In the genomic region with DNA sequence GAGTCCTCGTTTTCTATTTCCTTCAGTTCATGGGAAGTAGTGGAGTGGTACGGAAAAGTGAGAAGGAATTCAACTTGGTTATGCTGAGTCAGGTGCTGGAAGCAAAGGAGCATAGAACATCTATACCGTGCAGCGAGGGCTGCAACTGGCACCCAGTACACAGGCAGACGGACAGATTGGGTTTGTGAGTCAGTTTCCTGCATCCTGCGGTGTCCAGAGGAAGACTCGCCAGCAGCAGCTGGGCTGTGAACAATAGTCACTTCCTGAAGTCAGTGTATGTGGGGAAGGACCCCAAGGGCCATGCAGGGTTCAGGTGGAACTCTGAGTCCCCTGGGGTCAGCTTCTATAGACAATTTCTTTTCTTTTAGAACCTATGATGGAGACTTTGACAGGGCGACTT, we compare ENCODE assay signal across 9 mouse cellular contexts.
DNase-seq lines count a peak whose midpoint lies in the region; ATAC-seq and TF ChIP-seq lines count a peak whose summit lies in the region.
"Had no signal": no experiment of that assay in that cellular context is flagged by ENCODE, and none has a peak within 500 bp of the region (broad histone marks: within the 10 kb centered on the region; RNA-seq: fewer than 3 reads in every experiment).

No protein-coding gene starts in this region.

- intact Hi-C loops in heart, postnatal 25 days (cut with DNase I) = no loop called here

- TF ChIP-seq CTCF in liver, embryonic 14.5 days (IDR thresholded peaks at IDR 0.05; ENCODE audit: low read depth) = no peak

- peak overlapping the region; percentile 71 for H3K4me2 ChIP-seq in heart, embryonic 13.5 days
- no peak overlapping the region for H3K4me2 ChIP-seq in liver, embryonic 14.5 days (ENCODE audit: low read depth)

- no peak overlapping the region; the same call in 1 of the 2 replicates for H3K4me3 ChIP-seq in heart, embryonic 13.5 days
- no peak overlapping the region for H3K4me3 ChIP-seq in liver, embryonic 14.5 days (ENCODE audit: insufficient read depth in 1 of 2, low read depth in 2 of 2, low read length in 2 of 2)

- WGBS in heart, embryonic 13.5 days = 60% methylated on average over 8 of the region's 8 CpGs
- 22% methylated on average over 8 of the region's 8 CpGs for WGBS in liver, embryonic 14.5 days (ENCODE audit: insufficient replicate concordance)

- DNase-seq in heart, adult 11 months = peak; percentile 96
- no peak for DNase-seq in heart, postnatal 25 days (ENCODE audit: low spot score)
- peak; percentile 96 for DNase-seq in 416B (ENCODE audit: low read depth)
- DNase-seq in liver, embryonic 14.5 days (ENCODE audit: low read depth in 3 of 3, low spot score in 3 of 3) = no peak
- DNase-seq in urinary bladder, postnatal 36 days (ENCODE audit: low spot score in 2 of 2) = no peak
- DNase-seq in thymus, postnatal 25 days = no peak

- no peaks in the 10 kb centered on the region for H3K27me3 ChIP-seq in heart, embryonic 13.5 days (replicated peaks)
- no peaks in the 10 kb centered on the region for H3K27me3 ChIP-seq in liver, embryonic 14.5 days (ENCODE audit: control insufficient read depth, insufficient read depth, low read length)

- no peak for TF ChIP-seq EP300 in liver, embryonic 14.5 days (IDR thresholded peaks at IDR 0.05; ENCODE audit: low read depth)

- 0 out of 2 replicates have a peak, but pooled peaks cover 5% of the 10 kb centered on the region for H3K9me3 ChIP-seq in heart, embryonic 13.5 days
- no peaks in the 10 kb centered on the region for H3K9me3 ChIP-seq in liver, embryonic 14.5 days (ENCODE audit: control insufficient read depth, low read length)

- ATAC-seq in heart, embryonic 13.5 days (ENCODE audit: extremely low read depth, insufficient number of reproducible peaks, low FRiP score, low TSS enrichment) = 0 out of 2 replicates have a peak, but pooled peaks have one; percentile 22
- 0 out of 2 replicates have a peak, but pooled peaks have one; percentile 35 for ATAC-seq in liver, embryonic 14.5 days (ENCODE audit: insufficient read depth)
- no peak for ATAC-seq in frontal cortex, adult (ENCODE audit: low TSS enrichment)
- ATAC-seq: inflammation-experienced regulatory T-cells, adult 6 months had no signal

- H3K4me1 ChIP-seq in heart, embryonic 13.5 days = peaks cover 58% of the 10 kb centered on the region
- H3K4me1 ChIP-seq in liver, embryonic 14.5 days (replicated peaks; ENCODE audit: control insufficient read depth in 2 of 2, insufficient read depth in 2 of 2, low read length in 1 of 2) = no peaks in the 10 kb centered on the region

- no peak overlapping the region for H3K9ac ChIP-seq in heart, embryonic 13.5 days
- no peak overlapping the region for H3K9ac ChIP-seq in liver, embryonic 14.5 days (replicated peaks)

- peak overlapping the region; percentile 90 for H3K27ac ChIP-seq in heart, embryonic 13.5 days (replicated peaks)
- H3K27ac ChIP-seq in liver, embryonic 14.5 days = no peak overlapping the region

- peaks cover 11% of the 10 kb centered on the region for H3K36me3 ChIP-seq in heart, embryonic 13.5 days
- no peaks in the 10 kb centered on the region for H3K36me3 ChIP-seq in liver, embryonic 14.5 days (replicated peaks; ENCODE audit: control insufficient read depth, insufficient read depth, low read depth)

Comparison
In these comparisons a context has a peak if more than half of its experiments do, and no peak if none do; other contexts are left out.
1. DNase-seq: peak in heart, adult 11 months (single experiment) and 416B (single experiment); none in heart, postnatal 25 days (single experiment), liver, embryonic 14.5 days (0 of 3), urinary bladder, postnatal 36 days (0 of 2) and thymus, postnatal 25 days (single experiment).